Mouse (Mus musculus) NIH3T3 (cell line): ENCODE measurements around the gene Scn3b.

Experiments used
- DNase-seq: peaks from one replicate; pipeline ENCODE4 v3.0.0-alpha.2; 2012; ENCODE audit warnings: low read depth

Gene Scn3b

GRCm38 (mm10) chr9:40316865-40317660 is 48.0 kb downstream of the Scn3b start:
- DNase-seq, result peak; percentile 15

GRCm38 (mm10) chr9:40317735-40318134 is 48.7 kb downstream of the Scn3b start:
- DNase-seq, result peak; percentile 12

GRCm38 (mm10) chr9:40318771-40319170 is 49.8 kb downstream of the Scn3b start:
- DNase-seq, result no peak

DNA sequence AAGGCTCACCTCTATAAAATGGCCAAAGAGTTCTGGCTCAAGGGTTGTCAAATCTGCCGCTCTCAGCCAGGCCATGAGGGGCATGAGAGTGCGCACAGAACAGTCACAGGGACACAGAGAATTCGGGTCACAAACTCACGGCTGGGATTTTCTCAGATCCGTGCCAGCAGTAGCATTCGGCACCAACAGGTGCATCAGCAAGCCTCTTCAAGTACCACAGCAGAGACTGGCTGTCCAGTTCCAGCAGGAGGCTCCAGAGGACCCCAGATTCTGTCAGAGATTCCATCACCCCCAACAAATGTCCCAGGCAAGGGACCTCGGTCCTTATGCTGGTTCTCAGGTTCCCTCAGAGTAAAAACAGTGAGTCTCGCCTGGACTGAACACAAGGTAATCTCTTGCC is 51.4 kb downstream of the Scn3b start:
- DNase-seq, result no peak

DNA sequence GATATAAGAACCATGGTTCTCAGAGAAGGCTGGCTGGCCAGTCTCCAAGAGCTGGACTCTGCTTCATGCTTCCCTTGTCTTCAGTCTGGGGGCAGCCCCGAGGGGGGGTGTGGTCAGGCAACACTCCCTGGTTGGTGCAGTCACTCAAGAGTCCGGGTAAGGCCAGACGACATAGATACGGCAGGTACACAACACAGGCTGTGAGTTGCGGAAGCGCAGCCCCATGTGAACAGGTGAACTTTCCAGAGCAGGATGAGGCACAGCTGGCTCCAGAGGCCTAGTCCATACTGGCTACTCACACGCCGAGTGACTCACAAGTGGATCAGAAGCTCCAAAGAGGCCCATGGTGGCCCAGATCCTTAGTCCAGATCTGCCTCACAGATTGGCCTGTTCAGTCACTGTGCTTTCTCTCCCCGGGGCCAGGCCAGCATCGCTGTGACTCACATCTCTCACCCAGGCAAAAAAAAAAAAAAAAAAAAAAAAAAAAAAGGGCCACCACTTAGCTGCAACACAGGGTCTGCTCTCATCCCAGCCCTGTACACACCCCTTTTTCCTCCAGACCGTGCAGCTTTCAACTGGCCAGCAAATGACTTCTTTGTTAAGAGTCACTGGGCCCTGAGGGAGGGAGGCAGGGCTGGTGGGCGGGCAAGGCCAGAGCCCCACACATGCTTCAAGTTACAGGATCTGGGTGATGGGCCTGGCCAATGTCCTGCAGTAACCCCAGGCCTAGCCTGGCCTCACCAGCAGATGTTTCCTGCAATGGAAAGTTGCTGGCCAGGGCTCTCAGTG is 52.1 kb downstream of the Scn3b start:
- peak; percentile 95 for DNase-seq

- no peak for DNase-seq
Measured at GRCm38 (mm10) chr9:40321668-40322003, 52.6 kb downstream of the Scn3b start.

DNA sequence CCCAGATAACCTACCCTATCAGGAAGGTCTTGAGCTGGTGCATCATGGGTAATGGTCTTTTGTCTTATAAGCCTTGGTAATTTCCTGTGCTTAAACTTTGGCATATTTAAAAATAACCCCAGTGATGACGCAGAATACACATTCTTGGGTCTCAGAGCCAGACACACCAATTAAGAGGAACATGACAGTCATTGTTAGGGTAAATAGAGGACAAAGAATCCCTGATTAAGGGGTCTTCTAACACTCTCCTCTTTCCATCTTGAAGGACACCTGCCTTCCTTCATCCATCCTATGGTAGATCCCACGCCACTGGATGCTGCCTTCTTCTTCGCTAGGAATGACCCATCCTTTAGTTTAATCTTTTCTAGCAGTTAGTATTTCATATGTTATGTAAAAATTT is 53.4 kb downstream of the Scn3b start:
- DNase-seq, result no peak

GRCm38 (mm10) chr9:40323171-40323570 is 54.2 kb downstream of the Scn3b start:
- DNase-seq, result no peak

DNA sequence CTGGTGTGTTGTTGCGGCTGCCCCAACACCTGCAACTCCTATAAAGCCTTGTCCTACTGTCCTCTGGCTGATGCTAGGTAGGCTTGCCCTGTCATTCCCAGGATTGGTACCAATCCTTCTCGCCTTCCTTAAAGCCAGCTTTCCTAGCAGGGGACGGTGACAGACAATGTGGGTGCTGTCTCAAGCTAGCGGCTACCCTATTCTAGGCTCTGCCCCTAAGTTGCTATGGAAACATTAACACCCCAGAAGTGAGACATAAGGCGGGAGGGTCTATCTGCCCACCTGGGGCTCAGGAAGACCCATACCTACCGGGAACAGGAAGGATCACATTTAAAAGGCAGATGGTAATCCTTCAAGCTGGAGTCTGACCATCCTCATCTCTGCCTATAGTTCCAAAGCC is 54.8 kb downstream of the Scn3b start:
- no peak for DNase-seq

DNA sequence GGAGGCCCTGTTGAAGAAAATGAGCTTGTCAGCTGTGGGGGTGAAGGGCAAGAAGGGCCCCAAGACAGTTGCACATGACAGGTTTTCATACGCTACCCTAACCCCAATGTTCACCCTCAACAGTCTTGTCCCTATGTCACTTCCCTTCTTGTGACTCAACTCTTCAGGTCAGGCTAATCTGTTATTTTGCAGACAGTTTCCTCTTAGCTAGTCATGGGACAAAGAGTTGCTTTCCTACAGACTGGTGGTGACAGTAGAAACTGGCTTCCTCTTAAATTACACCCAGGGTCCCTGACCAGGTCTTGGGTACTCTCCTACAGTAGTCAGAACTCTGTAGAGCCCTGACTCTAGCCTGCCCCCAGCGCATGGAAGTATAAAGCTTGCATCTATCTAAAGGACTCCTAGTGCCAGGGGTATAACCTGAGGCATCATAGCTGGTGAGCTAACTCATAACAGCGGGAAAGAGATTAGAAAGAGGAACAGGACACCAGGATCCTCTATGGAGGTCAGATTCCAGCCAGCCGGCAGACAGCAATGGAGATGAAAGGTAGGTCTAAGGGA is 55.3 kb downstream of the Scn3b start:
- no peak for DNase-seq

DNA sequence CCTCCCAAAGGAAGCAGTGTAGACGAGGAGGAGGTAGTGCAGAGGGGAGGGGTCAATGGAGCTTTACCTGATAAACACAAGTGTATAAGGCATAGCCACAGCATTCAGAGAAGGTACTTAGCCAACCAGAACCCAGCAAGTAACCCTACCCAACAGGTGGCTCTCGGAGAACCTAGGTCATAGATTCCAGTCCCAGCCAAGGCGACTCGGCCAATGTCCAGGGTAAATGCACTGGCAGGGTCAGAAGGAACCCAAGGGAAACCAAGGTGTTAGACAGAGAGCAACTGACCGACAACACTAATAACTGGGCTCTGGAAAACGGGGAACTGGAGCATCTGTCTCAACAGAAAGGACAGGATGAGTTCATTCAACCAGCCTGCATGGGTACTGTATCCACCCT is 55.8 kb downstream of the Scn3b start:
- DNase-seq, result no peak

DNA sequence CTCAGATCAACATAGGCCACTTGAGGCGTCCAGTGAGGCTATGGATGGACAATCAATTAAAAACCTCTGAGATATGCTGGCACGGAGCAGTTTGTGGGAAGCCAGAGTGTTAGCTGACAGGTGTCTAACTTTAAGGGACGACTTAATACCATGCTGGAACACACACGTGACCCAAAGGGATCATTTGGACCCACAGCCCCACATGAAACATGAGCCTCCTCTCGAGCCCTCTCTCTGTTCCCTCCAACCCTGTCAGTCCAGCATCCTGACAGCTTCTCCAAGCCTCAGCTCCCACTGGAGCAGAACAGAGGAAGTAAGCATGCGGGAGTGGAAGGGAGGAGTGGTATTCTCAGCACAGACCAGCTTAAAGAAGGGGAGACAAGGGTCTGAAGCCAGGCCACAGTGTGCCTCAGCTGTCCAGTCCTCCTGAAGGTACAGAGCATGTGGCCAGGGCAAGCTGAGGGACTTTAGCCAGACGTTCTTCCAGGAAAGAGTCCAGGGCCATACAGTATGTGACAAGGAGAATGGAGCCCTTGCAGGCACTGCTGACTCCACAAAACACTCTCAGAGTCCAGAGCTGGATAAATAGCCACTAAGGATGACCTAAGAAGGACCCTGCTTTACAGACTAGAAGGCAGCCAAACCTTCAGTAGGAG is 57.4 kb downstream of the Scn3b start:
- no peak for DNase-seq

GRCm38 (mm10) chr9:40330609-40331382 is 61.8 kb downstream of the Scn3b start:
- DNase-seq, result peak; percentile 90

DNA sequence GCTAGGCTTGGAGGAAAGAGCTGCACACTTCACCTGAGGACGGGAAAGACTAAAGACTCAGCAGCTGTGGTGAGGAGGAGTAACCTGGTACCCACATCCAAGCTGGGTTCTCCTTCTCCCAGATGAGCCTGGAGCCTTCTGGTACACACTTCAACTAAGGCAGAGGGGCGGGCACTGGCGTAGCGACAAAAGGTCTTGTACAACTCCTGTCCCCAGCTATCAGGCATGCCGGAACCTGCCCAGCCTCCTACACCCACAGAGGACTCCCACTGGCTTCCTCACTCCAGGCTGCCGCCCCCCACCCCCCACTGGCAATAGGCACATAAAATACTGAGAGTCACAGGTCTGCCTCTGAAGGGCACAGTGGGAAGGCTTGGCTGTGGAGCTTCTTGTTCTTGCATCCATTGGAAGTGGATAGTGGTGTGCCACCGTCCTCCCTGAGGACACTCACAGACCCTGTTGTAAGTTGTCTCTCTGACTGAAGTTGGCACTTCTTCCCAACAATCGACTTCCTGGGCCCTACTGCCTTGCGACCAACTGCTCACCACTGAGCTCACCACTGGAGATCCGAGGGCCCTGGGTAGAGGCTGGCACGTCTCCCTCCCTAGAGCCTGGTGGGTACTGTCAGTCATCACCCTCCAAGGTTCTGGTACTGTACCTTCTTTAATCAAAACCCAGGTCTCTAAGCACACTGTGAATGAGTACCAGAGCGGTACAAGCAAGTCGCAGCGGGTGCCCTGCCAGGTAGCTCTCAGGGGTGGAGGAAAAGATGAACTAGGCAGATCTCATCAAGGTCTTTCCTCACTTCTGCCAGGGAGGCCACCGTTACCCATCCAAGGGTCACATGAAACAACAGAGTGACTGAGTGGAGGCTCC is 62.6 kb downstream of the Scn3b start:
- no peak for DNase-seq

- DNase-seq, result no peak
Measured at GRCm38 (mm10) chr9:40332326-40332725, 63.3 kb downstream of the Scn3b start.

- DNase-seq, result no peak
Measured at GRCm38 (mm10) chr9:40332731-40333648, 64.0 kb downstream of the Scn3b start.

- peak; percentile 79 for DNase-seq
Measured at GRCm38 (mm10) chr9:40333649-40334396, 64.8 kb downstream of the Scn3b start.

DNA sequence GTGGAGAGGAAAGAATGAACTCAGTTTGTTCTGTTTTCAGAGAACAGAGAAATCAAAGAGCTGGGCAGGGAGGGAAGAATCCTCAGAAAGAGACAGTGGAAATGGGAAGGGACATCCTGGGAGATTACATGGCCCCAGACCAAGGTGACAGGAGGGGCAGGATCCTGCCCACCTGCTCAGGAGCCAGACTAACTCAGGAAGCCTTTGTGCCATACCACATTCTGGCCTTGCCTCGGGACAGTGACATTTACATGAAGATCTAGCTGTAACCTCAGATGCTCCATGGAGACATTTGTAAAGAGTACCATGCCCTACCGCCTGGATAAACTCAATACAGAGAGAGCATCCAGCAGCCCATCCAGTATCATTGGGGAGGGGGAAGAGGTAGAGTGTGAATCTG is 65.6 kb downstream of the Scn3b start:
- DNase-seq, result no peak

DNA sequence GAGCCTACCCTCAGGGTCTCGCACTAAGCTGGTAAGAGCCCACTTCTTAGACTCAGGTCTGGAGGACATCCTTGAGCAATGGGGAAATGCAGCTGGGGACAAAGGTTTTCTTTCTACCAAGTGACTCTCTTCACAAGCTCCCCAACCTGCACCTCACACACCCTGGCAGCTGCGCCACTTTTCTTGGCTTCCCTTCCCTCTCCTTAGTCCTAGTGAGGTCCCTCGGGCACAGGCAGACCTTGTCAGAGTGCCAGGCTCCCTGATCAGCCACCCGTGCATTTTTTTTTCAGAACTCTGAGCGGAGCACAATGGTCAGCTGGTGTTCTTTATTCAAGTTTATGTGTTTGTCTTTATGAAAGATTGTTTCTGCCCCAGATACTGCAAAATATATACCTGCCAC is 67.7 kb downstream of the Scn3b start:
- DNase-seq, result peak; percentile 9
